Mouse (Mus musculus) central nervous system, embryonic 18 days (tissue): ENCODE data around the gene Olfr15. TPM values are rescaled to one million over a fixed set of nuclear protein-coding genes. Genes with fewer than 3 reads are reported as not detected.

Source experiments
- polyA plus RNA-seq: library from polyadenylated mRNA; depleted of rRNA; stranded (reverse); fragments of >200 nt; gene quantifications from 2 replicates; pipeline ENCODE4 v1.2.3, GENCODE M21; 2012; rRNA removed

The Olfr15 gene
- not detected in 2 replicates for polyA plus RNA-seq

DNA sequence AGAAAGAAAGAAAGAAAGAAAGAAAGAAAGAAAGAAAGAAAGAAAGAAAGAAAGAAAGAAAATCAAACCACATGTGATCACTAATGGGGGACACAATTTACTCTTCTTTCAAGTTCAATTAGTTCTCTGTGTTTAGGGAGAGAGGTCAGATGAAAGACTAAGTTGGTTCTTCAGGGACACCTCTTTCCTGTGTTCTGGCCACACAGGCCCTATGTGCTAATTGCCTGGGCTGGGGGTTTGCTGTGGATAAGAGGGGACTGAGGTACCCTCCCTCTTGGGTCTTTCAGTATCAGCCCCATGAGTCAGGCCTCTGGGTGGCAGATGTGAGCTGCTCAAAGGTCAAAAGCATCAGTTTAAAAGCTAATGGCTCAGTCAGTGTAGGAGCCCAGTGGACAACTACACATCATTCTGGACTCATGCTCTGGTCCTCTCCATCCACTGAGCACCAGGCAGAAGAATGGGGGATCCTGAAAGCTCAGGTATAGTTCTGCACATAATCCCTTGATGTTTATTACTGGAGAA, at the start of gene Olfr15:
Gene Olfr15 (plus strand): TSS at position 291 of the 522 bp plus-strand sequence.

DNA sequence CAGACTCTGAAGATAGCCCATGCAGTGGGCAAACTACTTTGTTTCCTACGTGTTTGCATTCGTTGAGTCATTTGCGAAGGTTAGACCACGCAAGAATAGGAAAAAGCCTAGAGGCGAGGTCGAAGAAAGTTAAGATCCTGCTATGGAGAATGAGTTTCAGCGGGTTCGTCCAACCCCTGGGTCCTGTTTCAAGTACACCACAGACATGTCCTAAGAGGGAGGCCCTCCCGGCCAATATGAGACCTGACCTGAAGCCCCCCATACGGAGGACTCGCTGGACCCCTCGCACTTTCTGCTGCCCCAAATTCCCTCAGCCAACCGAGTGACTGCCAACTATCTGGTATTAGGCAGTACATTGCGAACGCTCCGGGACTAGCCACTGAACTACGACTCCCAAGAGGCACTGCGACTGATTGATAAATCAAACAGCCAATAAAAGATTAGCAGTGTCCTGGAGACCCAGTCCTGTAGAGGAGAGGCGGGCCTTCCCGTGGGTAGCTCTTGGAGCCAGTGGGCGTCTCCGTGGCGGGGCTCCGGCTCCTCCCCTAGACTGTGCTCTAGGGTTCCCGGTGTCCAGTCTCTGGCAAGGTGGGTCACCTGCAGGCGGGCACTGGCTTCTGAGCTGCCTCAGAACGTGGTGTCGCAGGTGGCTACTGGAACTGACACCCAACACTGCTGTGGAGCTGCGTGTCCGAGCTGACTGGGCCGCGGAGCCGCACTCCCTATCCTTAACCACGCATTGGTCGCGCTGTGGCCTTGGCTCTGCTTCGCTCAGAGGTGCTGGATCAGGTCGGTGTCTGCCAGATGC, 16.2 kb downstream of the Olfr15 start, which contains the start of gene Zfp174:
Gene Zfp174 (plus strand): TSS at position 558 of the 808 bp plus-strand sequence.

DNA sequence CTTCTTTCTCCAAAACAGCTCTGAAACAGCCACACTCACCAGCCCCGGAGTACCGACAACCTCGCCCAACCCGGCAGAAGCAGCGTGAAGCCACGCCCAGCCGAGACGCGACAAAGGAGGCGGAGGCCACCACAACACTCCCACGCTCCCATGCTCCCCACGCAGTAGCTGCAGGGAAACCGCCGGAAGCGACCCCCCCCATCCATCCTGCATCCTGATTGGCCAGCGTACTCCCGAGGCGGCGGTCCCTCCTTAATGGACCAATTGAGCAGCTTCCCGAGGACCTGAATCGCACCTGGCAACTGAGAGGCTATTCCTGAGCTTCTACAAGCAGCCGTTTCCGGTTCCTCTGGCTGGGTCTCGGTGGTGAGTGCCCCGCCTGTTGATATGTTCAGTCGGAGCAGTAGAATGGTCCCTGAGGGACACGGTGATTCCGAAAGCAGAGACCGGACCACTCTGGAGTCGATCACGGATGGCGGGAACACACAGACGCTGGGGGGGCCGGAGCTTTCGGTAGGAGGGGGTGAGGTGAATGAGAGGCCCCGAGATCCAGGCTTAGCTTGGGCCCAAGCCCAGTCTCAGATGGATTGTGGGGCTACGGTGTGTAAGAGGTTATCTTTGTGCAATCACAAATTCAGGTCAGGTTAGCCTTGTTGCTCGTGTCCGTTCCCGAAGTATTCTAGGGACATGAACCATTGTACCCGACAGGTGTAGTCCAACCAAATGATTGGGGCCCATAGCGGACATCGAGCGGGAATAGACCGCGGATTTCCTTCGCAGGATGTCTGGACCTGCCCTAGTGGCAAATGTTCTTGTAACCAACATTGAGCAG, 41.8 kb downstream of the Olfr15 start, which contains the start of gene Naa60:
Gene Naa60 (plus strand): TSS at position 160 of the 832 bp plus-strand sequence.

DNA sequence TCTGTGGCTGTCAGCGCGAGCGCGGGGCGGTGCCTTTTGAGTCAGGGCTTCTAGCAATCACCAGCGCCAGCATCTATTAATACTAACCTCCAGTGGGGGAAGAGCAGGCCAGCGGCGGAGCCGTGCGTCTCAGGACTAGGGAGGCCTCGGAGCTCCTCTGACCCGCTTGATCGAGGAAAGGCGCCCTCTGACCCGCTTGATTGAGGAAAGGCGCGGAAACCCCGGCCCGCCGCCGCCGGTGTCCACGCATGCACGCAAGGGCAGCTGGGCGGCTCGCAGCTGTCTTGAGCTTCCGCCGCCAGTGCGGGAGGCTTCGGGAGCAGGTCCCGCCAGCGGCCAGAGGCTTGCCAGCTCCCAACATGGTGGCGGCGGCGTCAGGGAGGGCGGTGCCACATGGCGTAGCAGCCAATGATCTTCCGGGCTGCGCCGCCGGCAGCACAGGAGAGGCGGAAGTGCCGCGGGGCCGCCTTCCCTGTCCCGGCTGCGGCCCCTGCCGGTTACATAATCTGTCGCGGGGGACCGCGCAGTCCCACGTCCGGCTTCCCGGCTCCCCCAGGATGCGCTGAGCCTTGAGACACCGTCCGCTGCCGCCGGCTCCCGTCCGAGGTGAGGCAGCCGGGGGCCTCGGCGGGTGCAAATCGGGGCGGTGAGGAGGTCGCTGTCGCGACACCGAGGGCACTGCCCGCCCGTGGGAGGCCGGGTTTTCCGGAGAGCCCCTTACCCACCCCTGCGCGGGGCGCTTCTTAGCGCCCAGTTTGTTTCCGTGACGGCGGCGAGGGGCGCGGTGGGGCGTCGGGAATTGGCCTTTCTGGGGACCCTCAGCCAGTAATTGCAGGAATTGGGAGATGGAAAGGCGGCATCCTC, 53.8 kb downstream of the Olfr15 start, which contains the start of the genes Zfp597 and Gm20695:
Gene Zfp597 (minus strand): TSS at position 361 of the 864 bp plus-strand sequence.
Gene Gm20695 (plus strand): TSS at position 448 of the 864 bp plus-strand sequence.

Other genes with a start within 250 kb of the Olfr15 start
- not detected in 2 replicates for gene Olfr161, start 239.8 kb upstream of the Olfr15 start, polyA plus RNA-seq
- gene Mefv, start 112.8 kb upstream of the Olfr15 start, polyA plus RNA-seq, result 0.01 TPM in 1 of 2 replicates, not detected in the other
- 19.6 and 19.8 TPM in 2 replicates for gene Zfp263, start 86.8 kb upstream of the Olfr15 start, polyA plus RNA-seq
- 4.3 and 4.8 TPM in 2 replicates for gene Zfp174, start 16.4 kb downstream of the Olfr15 start, polyA plus RNA-seq
- 71.9 and 76.3 TPM in 2 replicates for gene Naa60, start 41.5 kb downstream of the Olfr15 start, polyA plus RNA-seq
- gene Zfp597, start 53.7 kb downstream of the Olfr15 start, polyA plus RNA-seq, result 16.4 and 16.7 TPM in 2 replicates
- gene Gm20695, start 53.8 kb downstream of the Olfr15 start, polyA plus RNA-seq, result 0.48 and 0.54 TPM in 2 replicates
- 10.3 and 12.0 TPM in 2 replicates for gene 1700037C18Rik, start 77.8 kb downstream of the Olfr15 start, polyA plus RNA-seq
- 41.1 and 42.7 TPM in 2 replicates for gene Cluap1, start 77.9 kb downstream of the Olfr15 start, polyA plus RNA-seq
- gene Nlrc3, start 145.8 kb downstream of the Olfr15 start, polyA plus RNA-seq, result 2.4 and 2.6 TPM in 2 replicates
- 58.6 and 60.7 TPM in 2 replicates for gene Slx4, start 172.9 kb downstream of the Olfr15 start, polyA plus RNA-seq
- gene Dnase1, start 206.1 kb downstream of the Olfr15 start, polyA plus RNA-seq, result 0.12 and 0.17 TPM in 2 replicates
- gene Trap1, start 246.9 kb downstream of the Olfr15 start, polyA plus RNA-seq, result 65.1 and 68.8 TPM in 2 replicates